Mouse (Mus musculus): ENCODE results near the gene Rb1.

DNA sequence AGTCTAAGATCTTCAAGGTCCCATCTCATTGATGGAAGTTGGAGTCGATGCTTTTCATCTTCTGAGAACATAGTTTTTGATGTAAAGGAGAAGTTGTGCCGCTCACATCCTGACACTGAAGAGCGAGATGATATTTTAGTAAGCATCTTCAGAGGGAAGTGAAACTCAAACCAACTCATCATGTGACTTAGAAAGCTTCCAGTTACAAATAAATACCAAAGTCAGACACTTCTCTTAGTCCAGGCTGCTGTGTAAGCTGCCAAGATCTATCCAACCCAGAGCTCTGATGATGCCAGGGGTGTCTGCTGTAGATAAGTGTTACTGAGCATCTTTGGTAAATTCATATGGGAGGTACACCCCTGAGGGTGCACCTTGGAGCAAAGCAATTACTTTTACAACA lies 8.3 kb upstream of the Rb1 start:
- TF ChIP-seq CTCF (IDR thresholded peaks at IDR 0.05; ENCODE audit: extremely low read depth, insufficient read length, insufficient replicate concordance, low read depth, low read length): no peak
- no peak for TF ChIP-seq POLR2A (IDR thresholded peaks at IDR 0.05; ENCODE audit: low read depth, low read length)
